Mouse (Mus musculus) heart, adult 2 months (tissue): ENCODE measurements around the gene Kcna6. TPM values are rescaled to one million over a fixed set of nuclear protein-coding genes. Genes with fewer than 3 reads are reported as not detected.

Experiments
- DNase-seq, 2 experiments: peaks; one replicate each; pipeline ENCODE4 v3.0.0; 2021
- H3K27ac ChIP-seq: fragments of 200-600 bp; 2 replicates; pipeline ENCODE4 v1.8.1; 2022
- H3K27me3 ChIP-seq: fragments of 200-500 bp; 2 replicates; pipeline ENCODE4 v1.6.1; 2012; ENCODE audit warnings: mild to moderate bottlenecking, low read length, inconsistent platforms, mixed read lengths; ENCODE audit not compliant: control insufficient read depth, insufficient read depth
- H3K36me3 ChIP-seq: fragments of 200-500 bp; 2 replicates; pipeline ENCODE4 v1.6.1; 2012; ENCODE audit warnings: low read length, inconsistent platforms; ENCODE audit not compliant: control insufficient read depth, insufficient read depth
- H3K4me1 ChIP-seq: fragments of 200-500 bp; 2 replicates; pipeline ENCODE4 v1.6.1; 2011; ENCODE audit warnings: low read length; ENCODE audit not compliant: control insufficient read depth, insufficient read depth
- H3K4me3 ChIP-seq: fragments of 200-600 bp; 2 replicates; pipeline ENCODE4 v1.8.1; 2022
- H3K79me2 ChIP-seq: fragments of 200-500 bp; replicated peaks from 2 replicates; pipeline ENCODE4 v1.6.1; 2012; ENCODE audit warnings: mild to moderate bottlenecking, inconsistent platforms, low read length, moderate library complexity, mixed read lengths; ENCODE audit not compliant: control insufficient read depth, insufficient read depth
- H3K9ac ChIP-seq: fragments of 200-500 bp; 2 replicates; pipeline ENCODE4 v1.6.1; 2012; ENCODE audit warnings: low read depth, mild to moderate bottlenecking, control low read depth, inconsistent platforms, low read length, mixed read lengths
- CTCF ChIP-seq: fragments of 200-600 bp; IDR thresholded peaks from 2 replicates; pipeline ENCODE4 v1.8.1; 2022; ENCODE audit warnings: antibody characterized with exemption, mild to moderate bottlenecking, moderate library complexity
- EP300 ChIP-seq: fragments of 200-500 bp; IDR thresholded peaks from 2 replicates; pipeline ENCODE4 v1.6.1; 2011; ENCODE audit warnings: low read depth, low read length, control low read depth; ENCODE audit not compliant: insufficient read depth
- POLR2A ChIP-seq: fragments of 200-500 bp; IDR thresholded peaks from 2 replicates; pipeline ENCODE4 v1.6.1; 2011; ENCODE audit warnings: mild to moderate bottlenecking, low read depth, low read length, control low read depth; ENCODE audit not compliant: insufficient read depth
- WGBS: fragments of 180-500 bp; shearing (Covaris S2); methylation state at CpG from one replicate; pipeline ENCODE4 v1.1.7; 2018; 5-methylcytosine and 5-hydroxymethylcytosine counted together
- intact Hi-C: fragments of 180-260 bp; cut with DNase I; formaldehyde crosslinking; loops from one replicate; pipeline ENCODE4 v1.15.1; 2025
- polyA plus RNA-seq: library from polyadenylated mRNA; depleted of rRNA; stranded (reverse); fragments of >200 nt; gene quantifications from 2 replicates; pipeline ENCODE4 v1.2.3, GENCODE M21; 2012
- total RNA-seq, 2 experiments: library from RNA; stranded (reverse); gene quantifications; 2 replicates each; pipeline ENCODE4 v1.2.3; 2021

Kcna6 gene
- total and polyA plus RNA-seq, 3 experiments: 1.2 TPM

GRCm38 (mm10) chr6:126764563-126765091 is 24.2 kb upstream of the Kcna6 start:
- H3K36me3 ChIP-seq: no peaks in the 10 kb centered on the region
- no peaks in the 10 kb centered on the region for H3K4me1 ChIP-seq
- H3K79me2 ChIP-seq: no peaks in the 10 kb centered on the region
- 73% methylated on average over 11 of the region's 11 CpGs for WGBS
- intact Hi-C loops: no loop called here
- no peaks in the 10 kb centered on the region for H3K27me3 ChIP-seq
- DNase-seq: no peak
- H3K4me3 ChIP-seq: no peak overlapping the region
- no peak for TF ChIP-seq EP300
- TF ChIP-seq POLR2A: no peak
- TF ChIP-seq CTCF: no peak
- no peak overlapping the region for H3K9ac ChIP-seq
- H3K27ac ChIP-seq: no peak overlapping the region

GRCm38 (mm10) chr6:126761362-126761761 is 20.9 kb upstream of the Kcna6 start:
- H3K4me1 ChIP-seq: no peaks in the 10 kb centered on the region
- TF ChIP-seq POLR2A: no peak
- TF ChIP-seq CTCF: no peak
- TF ChIP-seq EP300: no peak
- DNase-seq: no peak
- no peaks in the 10 kb centered on the region for H3K79me2 ChIP-seq
- H3K27me3 ChIP-seq: 0 out of 2 replicates have a peak, but pooled peaks cover 1% of the 10 kb centered on the region
- no peak overlapping the region for H3K9ac ChIP-seq
- no peak overlapping the region for H3K4me3 ChIP-seq
- 71% methylated on average over 4 of the region's 4 CpGs for WGBS
- intact Hi-C loops: no loop called here
- no peaks in the 10 kb centered on the region for H3K36me3 ChIP-seq
- H3K27ac ChIP-seq: no peak overlapping the region

GRCm38 (mm10) chr6:126755729-126756411 is 15.4 kb upstream of the Kcna6 start:
- H3K36me3 ChIP-seq: no peaks in the 10 kb centered on the region
- TF ChIP-seq EP300 (no peak), CTCF (no peak), POLR2A (no peak)
- no peaks in the 10 kb centered on the region for H3K4me1 ChIP-seq
- no peaks in the 10 kb centered on the region for H3K79me2 ChIP-seq
- H3K27ac ChIP-seq: no peak overlapping the region
- 27% methylated on average over 8 of the region's 8 CpGs for WGBS
- H3K9ac ChIP-seq: no peak overlapping the region
- 0 out of 2 replicates have a peak, but pooled peaks cover 1% of the 10 kb centered on the region for H3K27me3 ChIP-seq
- intact Hi-C loops: no loop called here
- no peak for DNase-seq
- no peak overlapping the region for H3K4me3 ChIP-seq

GRCm38 (mm10) chr6:126752520-126752919 is 12.0 kb upstream of the Kcna6 start:
- 37% methylated on average over 12 of the region's 12 CpGs for WGBS
- Histone ChIP-seq H3K9ac (no peak overlapping the region), H3K27ac (no peak overlapping the region)

GRCm38 (mm10) chr6:126745888-126746287 is 5.4 kb upstream of the Kcna6 start:
- no peak overlapping the region for H3K4me3 ChIP-seq
- no peak overlapping the region for H3K27ac ChIP-seq
- H3K9ac ChIP-seq: no peak overlapping the region
- no peaks in the 10 kb centered on the region for H3K79me2 ChIP-seq
- no peak for TF ChIP-seq POLR2A
- TF ChIP-seq CTCF: no peak
- no peak for TF ChIP-seq EP300
- DNase-seq: no peak
- 16% methylated on average over 1 of the region's 1 CpGs for WGBS
- H3K4me1 ChIP-seq: no peaks in the 10 kb centered on the region
- H3K27me3 ChIP-seq: no peaks in the 10 kb centered on the region
- intact Hi-C loops: no loop called here
- H3K36me3 ChIP-seq: no peaks in the 10 kb centered on the region

More at GRCm38 (mm10) chr6:126752520-126752919, 12.0 kb upstream of the Kcna6 start:
- intact Hi-C loops: no loop called here
- TF ChIP-seq POLR2A: no peak
- Histone ChIP-seq H3K4me3 (no peak overlapping the region), H3K4me1 (no peaks in the 10 kb centered on the region), H3K36me3 (no peaks in the 10 kb centered on the region), H3K27me3 (no peaks in the 10 kb centered on the region), H3K79me2 (no peaks in the 10 kb centered on the region)
- DNase-seq: no peak

- 53% methylated on average over 3 of the region's 3 CpGs for WGBS
- no peak overlapping the region for H3K9ac ChIP-seq
- no peaks in the 10 kb centered on the region for H3K79me2 ChIP-seq
- intact Hi-C loops: no loop called here
- H3K4me3 ChIP-seq: no peak overlapping the region
- no peaks in the 10 kb centered on the region for H3K4me1 ChIP-seq
- TF ChIP-seq POLR2A (no peak), EP300 (no peak), CTCF (no peak)
- H3K27me3 ChIP-seq: no peaks in the 10 kb centered on the region; the same call in 1 of the 2 replicates
- no peaks in the 10 kb centered on the region for H3K36me3 ChIP-seq
- no peak for DNase-seq
- H3K27ac ChIP-seq: no peak overlapping the region
Measured at GRCm38 (mm10) chr6:126742610-126743009, 2.1 kb upstream of the Kcna6 start.
